ENCODE assay signal across 25 mouse cellular contexts in genomic region chr16:11747867-11748266, GRCm38 (mm10).
DNase-seq lines count a peak whose midpoint lies in the region; ATAC-seq and TF ChIP-seq lines count a peak whose summit lies in the region.
"Had no signal": no experiment of that assay in that cellular context is flagged by ENCODE, and none has a peak within 500 bp of the region (broad histone marks: within the 10 kb centered on the region; RNA-seq: fewer than 3 reads in every experiment).

No protein-coding gene starts in this region.

- no peak for TF ChIP-seq POLR2A in myocyte (IDR thresholded peaks at IDR 0.05; ENCODE audit: insufficient read length, low read depth)

- H3K27me3 ChIP-seq in forebrain, postnatal 0 days (ENCODE audit: insufficient read depth, low read length): no peaks in the 10 kb centered on the region
- H3K27me3 ChIP-seq in forebrain, embryonic 12.5 days: no peaks in the 10 kb centered on the region
- H3K27me3 ChIP-seq in myocyte (ENCODE audit: control insufficient read depth, insufficient read depth, insufficient read length): no peaks in the 10 kb centered on the region
- H3K27me3 ChIP-seq: CH12.LX; hindbrain, embryonic 13.5 days; intestine, embryonic 15.5 days had no signal

- no peak overlapping the region for H3ac ChIP-seq in myocyte (ENCODE audit: control insufficient read depth, insufficient read length)

- no peak overlapping the region for H3K4me3 ChIP-seq in forebrain, postnatal 0 days (ENCODE audit: low read depth, low read length)
- no peak overlapping the region for H3K4me3 ChIP-seq in forebrain, embryonic 12.5 days (replicated peaks)
- no peak overlapping the region for H3K4me3 ChIP-seq in myocyte
- H3K4me3 ChIP-seq: heart, adult 2 months; hindbrain, embryonic 10.5 days; hindbrain, embryonic 13.5 days; intestine, embryonic 15.5 days had no signal

- no peak overlapping the region for H3K4me2 ChIP-seq in forebrain, postnatal 0 days (ENCODE audit: low read depth)
- no peak overlapping the region for H3K4me2 ChIP-seq in forebrain, embryonic 12.5 days
- no peak overlapping the region for H3K4me2 ChIP-seq in myocyte (ENCODE audit: low read depth)
- H3K4me2 ChIP-seq: heart, embryonic 11.5 days; hindbrain, embryonic 13.5 days; intestine, embryonic 15.5 days had no signal

- H3K9me3 ChIP-seq in forebrain, postnatal 0 days (ENCODE audit: low read length): no peaks in the 10 kb centered on the region
- no peaks in the 10 kb centered on the region for H3K9me3 ChIP-seq in forebrain, embryonic 12.5 days
- H3K9me3 ChIP-seq: G1E; hindbrain, embryonic 10.5 days; hindbrain, embryonic 13.5 days; intestine, embryonic 15.5 days had no signal

- no peaks in the 10 kb centered on the region for H3K36me3 ChIP-seq in forebrain, postnatal 0 days (ENCODE audit: insufficient read depth)
- no peaks in the 10 kb centered on the region for H3K36me3 ChIP-seq in forebrain, embryonic 12.5 days (replicated peaks)
- no peaks in the 10 kb centered on the region for H3K36me3 ChIP-seq in myocyte (ENCODE audit: control insufficient read depth, insufficient read depth)
- H3K36me3 ChIP-seq: G1E; hindbrain, embryonic 10.5 days; hindbrain, embryonic 13.5 days; intestine, embryonic 15.5 days had no signal

- 91% methylated on average over 5 of the region's 5 CpGs for WGBS in forebrain, postnatal 0 days
- WGBS in forebrain, embryonic 12.5 days: 90% methylated on average over 5 of the region's 5 CpGs

- no peaks in the 10 kb centered on the region for H3K4me1 ChIP-seq in forebrain, postnatal 0 days (ENCODE audit: insufficient read depth)
- no peaks in the 10 kb centered on the region for H3K4me1 ChIP-seq in forebrain, embryonic 12.5 days
- H3K4me1 ChIP-seq: hindbrain, embryonic 10.5 days; hindbrain, embryonic 13.5 days; intestine, embryonic 15.5 days had no signal

- H3K27ac ChIP-seq in forebrain, postnatal 0 days (ENCODE audit: low read depth, low read length): no peak overlapping the region
- H3K27ac ChIP-seq in forebrain, embryonic 12.5 days: no peak overlapping the region
- H3K27ac ChIP-seq: heart, adult 2 months; hindbrain, embryonic 10.5 days; hindbrain, embryonic 13.5 days; intestine, embryonic 15.5 days had no signal

- peak; percentile 46; the same call in 1 of the 2 replicates for ATAC-seq in forebrain, postnatal 0 days
- ATAC-seq in forebrain, embryonic 12.5 days (ENCODE audit: low FRiP score): no peak
- ATAC-seq: forebrain, embryonic 14.5 days; hindbrain, embryonic 16.5 days; intestine, embryonic 15.5 days had no signal

- no peak for TF ChIP-seq CTCF in forebrain, postnatal 0 days (IDR thresholded peaks at IDR 0.05; ENCODE audit: low read depth)

- H3K79me2 ChIP-seq in myocyte (ENCODE audit: control insufficient read depth, insufficient read depth): no peaks in the 10 kb centered on the region

- DNase-seq in forebrain, postnatal 0 days: no peak
- peak; percentile 15 for DNase-seq in testis, postnatal 10 days (ENCODE audit: low spot score)
- no peak for DNase-seq in testis, postnatal 14 days (ENCODE audit: low spot score)
- peak; percentile 4 for DNase-seq in 416B (ENCODE audit: low read depth)
- DNase-seq in kidney, postnatal 10 days: no peak
- DNase-seq: adrenal gland, adult 8-10 months; adrenal gland, postnatal 25 days; B cell, adult 2 months; cerebellum, adult 18-20 months; cerebellum, adult 9-10 months; cerebellum, postnatal 14 days; gastrocnemius, postnatal 10 days; heart, postnatal 36 days; kidney, adult 11 months had no signal

- no peak overlapping the region for H3K9ac ChIP-seq in forebrain, postnatal 0 days
- no peak overlapping the region for H3K9ac ChIP-seq in forebrain, embryonic 12.5 days
- H3K9ac ChIP-seq: hindbrain, embryonic 13.5 days; intestine, embryonic 15.5 days had no signal

TF ChIP-seq in myocyte, 11 proteins besides CTCF, POLR2A, EP300 and RAD21:
- TF ChIP-seq TCF3 (IDR thresholded peaks at IDR 0.05; ENCODE audit: insufficient read length, low read depth) (peak; percentile 6), MYOD1 (IDR thresholded peaks at IDR 0.05; ENCODE audit: control insufficient read depth in 1 of 3, insufficient read length in 2 of 3, low read depth in 2 of 3) (peak in 1 of 3 experiments; percentile 55), SRF (IDR thresholded peaks at IDR 0.05; ENCODE audit: control insufficient read depth, insufficient read length, low read depth) (no peak), MYOG (IDR thresholded peaks at IDR 0.05; ENCODE audit: control insufficient read depth in 1 of 3, insufficient read depth in 1 of 3, insufficient read length in 2 of 3, low read depth in 2 of 3) (peak in 2 of 3 experiments; percentile 18 to 26)

Comparison
In these comparisons a context has a peak if more than half of its experiments do, and no peak if none do; other contexts are left out.
1. DNase-seq: peak in testis, postnatal 10 days (single experiment) and 416B (single experiment); none in forebrain, postnatal 0 days (single experiment), testis, postnatal 14 days (single experiment) and kidney, postnatal 10 days (single experiment).